Mouse (Mus musculus): ENCODE measurements around the gene Trappc4.
"Not testable (repeated sequence)": the region's sequence is repeated elsewhere in the genome, so short reads cannot be mapped to it uniquely, and the experiment has no call there.

Trappc4 gene

GRCm38 (mm10) chr9:44406906-44407751 is at the start of gene Trappc4, which contains the start of gene Rps25:
Trappc4 (minus strand) TSS chr9:44407600.
Rps25 (plus strand) TSS chr9:44407139.
- DNase-seq, result peak; percentile 96 to 97

- no peak for DNase-seq
Observed at GRCm38 (mm10) chr9:44454891-44455220, 47.5 kb upstream of the Trappc4 start, which contains the start of gene Upk2. Upk2 (minus strand) TSS chr9:44454976.

- peak; percentile 96 to 98 for DNase-seq
Observed at GRCm38 (mm10) chr9:44454132-44454890, 46.9 kb upstream of the Trappc4 start.

- DNase-seq, result peak; percentile 27 to 42
Observed at GRCm38 (mm10) chr9:44450387-44450786, 43.0 kb upstream of the Trappc4 start.

GRCm38 (mm10) chr9:44444402-44445025 is 37.1 kb upstream of the Trappc4 start:
- DNase-seq, result not testable (repeated sequence)

GRCm38 (mm10) chr9:44440961-44441360 is 33.6 kb upstream of the Trappc4 start, which contains the start of gene Foxr1:
Foxr1 (minus strand) TSS chr9:44441136.
- no peak for DNase-seq

GRCm38 (mm10) chr9:44435747-44436146 is 28.3 kb upstream of the Trappc4 start:
- DNase-seq, result no peak

GRCm38 (mm10) chr9:44432577-44433185 is 25.3 kb upstream of the Trappc4 start:
- DNase-seq, result no peak

GRCm38 (mm10) chr9:44423576-44423975 is 16.2 kb upstream of the Trappc4 start:
- DNase-seq, result no peak

GRCm38 (mm10) chr9:44420280-44420898 is 13.0 kb upstream of the Trappc4 start:
- no peak for DNase-seq

GRCm38 (mm10) chr9:44419730-44420129 is 12.3 kb upstream of the Trappc4 start:
- DNase-seq, result not testable (repeated sequence)

GRCm38 (mm10) chr9:44418519-44419385 is 11.4 kb upstream of the Trappc4 start, which contains the start of gene Ccdc84:
Ccdc84 (minus strand) TSS chr9:44418569.
- no peak for DNase-seq

GRCm38 (mm10) chr9:44417892-44418363 is 10.5 kb upstream of the Trappc4 start:
- peak; percentile 98 to 99 for DNase-seq

GRCm38 (mm10) chr9:44417156-44417891 is 9.9 kb upstream of the Trappc4 start:
- DNase-seq, result no peak

GRCm38 (mm10) chr9:44412781-44413180 is 5.4 kb upstream of the Trappc4 start:
- no peak for DNase-seq

GRCm38 (mm10) chr9:44412306-44412705 is 4.9 kb upstream of the Trappc4 start:
- no peak for DNase-seq

- DNase-seq, result no peak
Observed at GRCm38 (mm10) chr9:44411601-44412130, 4.3 kb upstream of the Trappc4 start.

GRCm38 (mm10) chr9:44410647-44411336 is 3.4 kb upstream of the Trappc4 start:
- DNase-seq, result peak in 1 of 2 experiments; percentile 23

GRCm38 (mm10) chr9:44408693-44409092 is 1.3 kb upstream of the Trappc4 start:
- not testable (repeated sequence) for DNase-seq
